Mouse (Mus musculus) kidney, postnatal 36 days (tissue): ENCODE measurements at regions not wholly inside any gene's neighbourhood (a gene's known extent, or its start where the extent isn't known, plus 50 kb on each side); places are given as distances from the start of the nearest gene placed in this dataset.
"Not testable (repeated sequence)": the region's sequence is repeated elsewhere in the genome, so short reads cannot be mapped to it uniquely, and the experiment has no call there.

ENCODE experiments used
- DNase-seq, 2 experiments: peaks; one replicate each; pipeline ENCODE4 v3.0.0; 2021 to 2022; ENCODE audit warnings: mixed read lengths in 2 of 2

GRCm38 (mm10) chr7:77200903-77201302 is 971.2 kb downstream of the Agbl1 start:
- DNase-seq, result not testable (repeated sequence)

- no peak for DNase-seq
Measured at GRCm38 (mm10) chr7:77205604-77206003, 975.9 kb downstream of the Agbl1 start.

GRCm38 (mm10) chr7:77249391-77249790 is 1019.7 kb downstream of the Agbl1 start:
- DNase-seq, result no peak

- no peak for DNase-seq
Measured at GRCm38 (mm10) chr7:77287657-77288056, 1058.0 kb downstream of the Agbl1 start.

GRCm38 (mm10) chr7:77294984-77295642 is 1065.4 kb downstream of the Agbl1 start:
- DNase-seq, result no peak

- peak; percentile 1 to 2 for DNase-seq
Measured at GRCm38 (mm10) chr7:77303227-77303626, 1073.5 kb downstream of the Agbl1 start.

- DNase-seq, result peak; percentile 1 to 7
Measured at GRCm38 (mm10) chr7:77303935-77304334, 1074.2 kb downstream of the Agbl1 start.

GRCm38 (mm10) chr7:77305471-77305870 is 1075.8 kb downstream of the Agbl1 start:
- no peak for DNase-seq

- no peak for DNase-seq
Measured at GRCm38 (mm10) chr7:77311661-77312060, 1082.0 kb downstream of the Agbl1 start.

- DNase-seq, result no peak
Measured at GRCm38 (mm10) chr7:77325140-77325539, 1095.5 kb downstream of the Agbl1 start.

GRCm38 (mm10) chr7:77326836-77327235 is 1097.1 kb downstream of the Agbl1 start:
- DNase-seq, result no peak

- no peak for DNase-seq
Measured at GRCm38 (mm10) chr7:77327516-77327915, 1097.8 kb downstream of the Agbl1 start.

GRCm38 (mm10) chr7:77338630-77339029 is 1108.9 kb downstream of the Agbl1 start:
- no peak for DNase-seq
